In the genomic region with DNA sequence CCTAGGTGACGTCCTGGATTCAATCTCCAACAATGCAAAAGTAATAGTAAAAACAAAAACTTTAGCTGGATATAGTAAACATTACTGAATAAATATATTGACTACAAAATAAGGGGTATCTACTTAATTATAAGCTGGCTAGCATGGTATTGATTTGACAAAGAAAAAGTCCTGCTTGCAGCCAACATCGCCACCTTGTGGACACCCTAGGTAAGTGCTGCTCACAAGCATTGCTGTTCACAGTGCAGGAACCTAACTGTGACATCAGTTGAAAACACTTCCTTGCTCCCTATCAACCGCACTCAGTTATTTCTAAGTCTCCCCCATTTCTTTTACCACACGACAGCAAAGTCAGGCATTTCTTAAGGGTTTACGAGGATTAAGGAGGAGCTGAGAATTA, we compare ENCODE assay signal across 8 mouse cellular contexts. TPM values are rescaled to one million over a fixed set of nuclear protein-coding genes. Genes with fewer than 3 reads are reported as not detected.
DNase-seq lines count a peak whose midpoint lies in the region; ATAC-seq and TF ChIP-seq lines count a peak whose summit lies in the region.

No protein-coding gene starts in this region.

- no peak overlapping the region for H3K4me2 ChIP-seq in forebrain, embryonic 14.5 days (ENCODE audit: low read length)
- no peak overlapping the region for H3K4me2 ChIP-seq in forebrain, embryonic 13.5 days
- H3K4me2 ChIP-seq in neural tube, embryonic 15.5 days = no peak overlapping the region
- H3K4me2 ChIP-seq in intestine, embryonic 15.5 days (replicated peaks) = no peak overlapping the region

- H3K27ac ChIP-seq in forebrain, embryonic 14.5 days (ENCODE audit: low read depth, low read length) = no peak overlapping the region
- no peak overlapping the region for H3K27ac ChIP-seq in forebrain, embryonic 13.5 days
- no peak overlapping the region for H3K27ac ChIP-seq in neural tube, embryonic 15.5 days (replicated peaks)
- H3K27ac ChIP-seq in intestine, embryonic 15.5 days = no peak overlapping the region

- peak; percentile 76; the same call in 1 of the 2 replicates for TF ChIP-seq CTCF in brain, embryonic 14.5 days (IDR thresholded peaks at IDR 0.05; ENCODE audit: borderline replicate concordance, extremely low read depth, insufficient read depth, insufficient read length)

- no peak overlapping the region for H3K4me3 ChIP-seq in forebrain, embryonic 14.5 days (ENCODE audit: low read depth, low read length)
- H3K4me3 ChIP-seq in forebrain, embryonic 13.5 days = no peak overlapping the region
- no peak overlapping the region for H3K4me3 ChIP-seq in neural tube, embryonic 15.5 days (replicated peaks)
- H3K4me3 ChIP-seq in intestine, embryonic 15.5 days (replicated peaks) = no peak overlapping the region

- DNase-seq in forebrain, embryonic 14.5 days (ENCODE audit: low spot score) = peak; percentile 49
- peak; percentile 34 for DNase-seq in neural tube, embryonic 10.5 days (ENCODE audit: extremely low spot score, low spot score)
- peak; percentile 58 for DNase-seq in brain, embryonic 14.5 days (ENCODE audit: low read depth)
- peak; percentile 55 for DNase-seq in mesoderm, embryonic 11.5 days (ENCODE audit: low read depth, low spot score)
- DNase-seq in thymus, postnatal 0 days (ENCODE audit: low spot score) = peak; percentile 62

- 68% methylated on average over 5 of the region's 5 CpGs for WGBS in forebrain, embryonic 14.5 days
- WGBS in forebrain, embryonic 13.5 days = 66% methylated on average over 5 of the region's 5 CpGs
- 69% methylated on average over 5 of the region's 5 CpGs for WGBS in neural tube, embryonic 15.5 days
- 67% methylated on average over 5 of the region's 5 CpGs for WGBS in intestine, embryonic 15.5 days

- H3K9me3 ChIP-seq in forebrain, embryonic 14.5 days (replicated peaks; ENCODE audit: control insufficient read depth, low read length) = no peaks in the 10 kb centered on the region
- H3K9me3 ChIP-seq in forebrain, embryonic 13.5 days (replicated peaks) = no peaks in the 10 kb centered on the region; the same call in 1 of the 2 replicates
- no peaks in the 10 kb centered on the region for H3K9me3 ChIP-seq in neural tube, embryonic 15.5 days (replicated peaks)
- no peaks in the 10 kb centered on the region for H3K9me3 ChIP-seq in intestine, embryonic 15.5 days

- H3K9ac ChIP-seq in forebrain, embryonic 14.5 days (ENCODE audit: low read length) = no peak overlapping the region
- H3K9ac ChIP-seq in forebrain, embryonic 13.5 days = no peak overlapping the region
- no peak overlapping the region for H3K9ac ChIP-seq in neural tube, embryonic 15.5 days (replicated peaks)
- H3K9ac ChIP-seq in intestine, embryonic 15.5 days = no peak overlapping the region

- ATAC-seq in forebrain, embryonic 14.5 days = peak; percentile 42
- no peak for ATAC-seq in forebrain, embryonic 13.5 days
- ATAC-seq in neural tube, embryonic 15.5 days (ENCODE audit: low FRiP score) = no peak
- 0 out of 2 replicates have a peak, but pooled peaks have one; percentile 32 for ATAC-seq in intestine, embryonic 15.5 days

- TF ChIP-seq POLR2A in brain, embryonic 14.5 days (IDR thresholded peaks at IDR 0.05; ENCODE audit: borderline replicate concordance, extremely low read depth, insufficient read depth, insufficient read length, poor library complexity, severe bottlenecking) = no peak

- H3K4me1 ChIP-seq in forebrain, embryonic 14.5 days (ENCODE audit: control insufficient read depth, insufficient read depth, low read length) = no peaks in the 10 kb centered on the region
- no peaks in the 10 kb centered on the region for H3K4me1 ChIP-seq in forebrain, embryonic 13.5 days
- H3K4me1 ChIP-seq in neural tube, embryonic 15.5 days = no peaks in the 10 kb centered on the region
- no peaks in the 10 kb centered on the region for H3K4me1 ChIP-seq in intestine, embryonic 15.5 days (replicated peaks)

- no peaks in the 10 kb centered on the region for H3K27me3 ChIP-seq in forebrain, embryonic 14.5 days (replicated peaks; ENCODE audit: control insufficient read depth, insufficient read depth, low read length)
- H3K27me3 ChIP-seq in forebrain, embryonic 13.5 days = no peaks in the 10 kb centered on the region
- no peaks in the 10 kb centered on the region for H3K27me3 ChIP-seq in neural tube, embryonic 15.5 days (replicated peaks)
- no peaks in the 10 kb centered on the region for H3K27me3 ChIP-seq in intestine, embryonic 15.5 days (replicated peaks)

- peaks cover 83% of the 10 kb centered on the region for H3K36me3 ChIP-seq in forebrain, embryonic 14.5 days (ENCODE audit: control insufficient read depth, insufficient read depth, low read length)
- peaks cover 90% of the 10 kb centered on the region for H3K36me3 ChIP-seq in forebrain, embryonic 13.5 days (ENCODE audit: poor library complexity, severe bottlenecking)
- H3K36me3 ChIP-seq in neural tube, embryonic 15.5 days = peaks cover 68% of the 10 kb centered on the region
- peaks cover 54% of the 10 kb centered on the region for H3K36me3 ChIP-seq in intestine, embryonic 15.5 days

RNA-seq across cellular contexts. Expression of a gene that starts 7.5 kb away (rescaled TPM):
- polyA plus RNA-seq in forebrain, embryonic 14.5 days (2014; fragmentation: Nextera tagmentation; extraction: Ambion mirVana) = 128 and 143 TPM in 2 replicates
- 125 and 126 TPM in 2 replicates for polyA plus RNA-seq in forebrain, embryonic 13.5 days (2015; fragmentation: Nextera tagmentation; extraction: Ambion mirVana)
- 86.6 and 95.3 TPM in 2 replicates for polyA plus RNA-seq in neural tube, embryonic 15.5 days (2015; fragmentation: Nextera tagmentation; extraction: Ambion mirVana)
- polyA plus RNA-seq in brain, embryonic 14.5 days (2012; rRNA removed) = 141 and 146 TPM in 2 replicates
- 62.5 and 64.9 TPM in 2 replicates for polyA plus RNA-seq in intestine, embryonic 15.5 days (2015; fragmentation: Nextera tagmentation; extraction: Ambion mirVana)
- polyA plus RNA-seq in thymus, postnatal 0 days (2015; fragmentation: Nextera tagmentation; extraction: Ambion mirVana) = 89.8 and 97.7 TPM in 2 replicates

RNA-seq across cellular contexts. Expression of a gene that starts 21.7 kb away (rescaled TPM):
- polyA plus RNA-seq in forebrain, embryonic 14.5 days (2014; fragmentation: Nextera tagmentation; extraction: Ambion mirVana) = not detected in 2 replicates
- not detected in 2 replicates for polyA plus RNA-seq in forebrain, embryonic 13.5 days (2015; fragmentation: Nextera tagmentation; extraction: Ambion mirVana)
- polyA plus RNA-seq in neural tube, embryonic 15.5 days (2015; fragmentation: Nextera tagmentation; extraction: Ambion mirVana) = not detected in 2 replicates
- polyA plus RNA-seq in brain, embryonic 14.5 days (2012; rRNA removed) = not detected in 2 replicates
- not detected in 2 replicates for polyA plus RNA-seq in intestine, embryonic 15.5 days (2015; fragmentation: Nextera tagmentation; extraction: Ambion mirVana)
- polyA plus RNA-seq in thymus, postnatal 0 days (2015; fragmentation: Nextera tagmentation; extraction: Ambion mirVana) = not detected in 2 replicates

Comparison
In these comparisons a context has a peak if more than half of its experiments do, and no peak if none do; other contexts are left out.
1. ATAC-seq: peak in forebrain, embryonic 14.5 days (single experiment) and intestine, embryonic 15.5 days (single experiment); none in forebrain, embryonic 13.5 days (single experiment) and neural tube, embryonic 15.5 days (single experiment).
2. Peak in every context shown above with its lines, with median percentiles within 50 percentile points of each other: DNase-seq.